Mouse (Mus musculus): ENCODE measurements around the gene Arl8a. TPM values are rescaled to one million over a fixed set of nuclear protein-coding genes. Genes with fewer than 3 reads are reported as not detected.
"Not testable (repeated sequence)": the region's sequence is repeated elsewhere in the genome, so short reads cannot be mapped to it uniquely, and the experiment has no call there.

The Arl8a gene
- polyA plus RNA-seq, 1 experiment from 2014 or later: 60.6 TPM

DNA sequence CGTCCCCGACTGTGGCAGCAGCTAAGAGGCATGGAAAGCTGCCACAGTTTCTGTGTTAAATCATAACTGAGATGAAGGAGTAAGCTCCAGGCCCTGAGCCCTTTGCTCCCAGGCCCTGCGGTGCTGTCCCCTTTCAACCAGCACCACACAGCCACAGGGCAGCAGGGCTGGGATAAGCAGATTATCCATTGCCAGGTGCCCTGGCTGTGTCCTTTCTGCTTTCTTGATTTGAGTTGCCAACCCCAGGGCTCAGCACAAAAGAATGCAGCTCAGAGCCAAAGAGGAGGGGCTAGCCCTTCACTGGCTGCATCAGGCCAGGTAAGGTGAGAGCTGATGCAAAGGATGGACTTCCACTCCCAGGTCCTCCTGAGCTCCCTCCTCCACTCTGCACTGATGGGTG is 31.1 kb downstream of the Arl8a start:
- no peak overlapping the region for H3K9ac ChIP-seq
- H3K4me3 ChIP-seq (replicated peaks): no peak overlapping the region
- no peak overlapping the region for H3K4me2 ChIP-seq (replicated peaks)
- peaks cover 18% of the 10 kb centered on the region for H3K4me1 ChIP-seq (replicated peaks)
- H3K27me3 ChIP-seq (replicated peaks): no peaks in the 10 kb centered on the region
- H3K36me3 ChIP-seq: no peaks in the 10 kb centered on the region
- H3K27ac ChIP-seq: no peak overlapping the region
- ATAC-seq: no peak
- 86% methylated on average over 3 of the region's 3 CpGs for WGBS
- H3K9me3 ChIP-seq: no peaks in the 10 kb centered on the region

DNA sequence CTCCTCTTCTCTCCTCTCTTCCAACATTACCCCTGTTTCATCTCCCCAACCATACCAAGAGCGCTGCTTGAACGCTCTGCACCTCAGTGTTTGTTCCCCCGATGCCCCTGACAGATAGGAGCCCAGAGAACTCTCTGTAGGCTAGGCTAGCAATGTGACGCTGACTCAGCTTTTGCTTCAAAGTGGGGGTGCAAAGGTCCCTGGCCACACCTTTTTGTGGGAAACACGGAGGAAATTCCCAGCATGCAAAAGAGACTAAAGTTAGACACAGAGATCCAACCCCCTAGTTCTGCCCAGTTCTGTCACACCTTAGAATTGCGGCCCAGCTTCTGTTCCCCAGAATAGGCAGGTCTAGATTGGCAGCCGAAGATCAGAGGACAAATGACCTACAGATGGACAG is 32.2 kb downstream of the Arl8a start:
- H3K27ac ChIP-seq: peak overlapping the region; percentile 80

DNA sequence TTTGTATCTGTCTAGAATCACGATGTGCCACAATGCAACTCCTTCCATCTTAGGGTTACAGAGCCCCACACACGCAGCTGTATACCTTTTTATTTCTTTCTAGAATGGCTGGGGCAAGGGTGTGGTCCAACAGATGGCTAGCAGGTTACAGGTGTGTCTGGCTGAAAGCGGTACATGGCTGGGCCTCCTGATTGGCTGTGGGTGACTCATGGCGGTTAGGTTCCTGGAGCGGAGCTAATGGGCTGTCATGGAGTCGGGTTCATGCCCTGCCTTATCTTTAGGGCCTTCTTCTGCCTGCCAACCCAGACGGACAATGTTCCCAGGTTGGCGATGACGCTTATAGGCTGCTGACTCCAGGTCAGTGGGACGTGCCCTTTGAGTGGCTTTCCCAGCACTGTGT is 34.2 kb downstream of the Arl8a start:
- Histone ChIP-seq H3K4me1 (replicated peaks) (peaks cover 24% of the 10 kb centered on the region), H3K9ac (no peak overlapping the region), H3K27me3 (replicated peaks) (no peaks in the 10 kb centered on the region), H3K4me2 (replicated peaks) (no peak overlapping the region), H3K36me3 (no peaks in the 10 kb centered on the region), H3K27ac (peak overlapping the region; percentile 74), H3K9me3 (no peaks in the 10 kb centered on the region), H3K4me3 (replicated peaks) (no peak overlapping the region)
- ATAC-seq: peak; percentile 85
- WGBS: 53% methylated on average over 10 of the region's 10 CpGs

More for the DNA sequence above, 32.2 kb downstream of the Arl8a start:
- H3K9ac ChIP-seq: no peak overlapping the region
- H3K4me3 ChIP-seq (replicated peaks): no peak overlapping the region
- no peak overlapping the region for H3K4me2 ChIP-seq (replicated peaks)
- 70% methylated on average over 7 of the region's 7 CpGs for WGBS
- H3K27me3 ChIP-seq (replicated peaks): no peaks in the 10 kb centered on the region
- no peaks in the 10 kb centered on the region for H3K36me3 ChIP-seq
- no peaks in the 10 kb centered on the region for H3K9me3 ChIP-seq
- peak; percentile 36 for ATAC-seq
- peaks cover 24% of the 10 kb centered on the region for H3K4me1 ChIP-seq (replicated peaks)

DNA sequence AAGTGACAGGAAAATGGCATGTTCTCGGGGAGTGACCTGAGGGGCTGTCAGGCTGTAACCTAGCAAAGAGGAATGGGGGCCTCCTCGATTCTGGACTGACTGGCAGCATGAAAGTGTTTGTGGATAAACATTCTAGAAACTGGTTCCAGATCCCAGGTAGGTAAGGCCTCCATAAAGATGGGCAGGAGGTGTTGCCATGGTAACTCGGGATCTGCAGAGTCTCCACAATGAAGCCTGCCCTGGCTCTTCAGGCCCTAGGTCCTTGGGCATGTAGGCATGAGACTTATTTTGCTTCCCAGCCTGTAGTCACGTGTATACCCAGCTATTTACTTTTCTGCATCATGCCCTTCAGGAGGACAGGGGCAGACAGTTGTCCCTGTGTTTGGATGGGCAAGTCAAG is 34.7 kb downstream of the Arl8a start:
- no peak for ATAC-seq
- no peaks in the 10 kb centered on the region for H3K9me3 ChIP-seq
- H3K27ac ChIP-seq: peak overlapping the region; percentile 74; the same call in 1 of the 2 replicates
- H3K4me2 ChIP-seq (replicated peaks): no peak overlapping the region
- H3K4me1 ChIP-seq (replicated peaks): peaks cover 24% of the 10 kb centered on the region
- H3K4me3 ChIP-seq (replicated peaks): no peak overlapping the region
- WGBS: 49% methylated on average over 4 of the region's 4 CpGs
- no peak overlapping the region for H3K9ac ChIP-seq
- H3K36me3 ChIP-seq: no peaks in the 10 kb centered on the region
- H3K27me3 ChIP-seq (replicated peaks): no peaks in the 10 kb centered on the region

DNA sequence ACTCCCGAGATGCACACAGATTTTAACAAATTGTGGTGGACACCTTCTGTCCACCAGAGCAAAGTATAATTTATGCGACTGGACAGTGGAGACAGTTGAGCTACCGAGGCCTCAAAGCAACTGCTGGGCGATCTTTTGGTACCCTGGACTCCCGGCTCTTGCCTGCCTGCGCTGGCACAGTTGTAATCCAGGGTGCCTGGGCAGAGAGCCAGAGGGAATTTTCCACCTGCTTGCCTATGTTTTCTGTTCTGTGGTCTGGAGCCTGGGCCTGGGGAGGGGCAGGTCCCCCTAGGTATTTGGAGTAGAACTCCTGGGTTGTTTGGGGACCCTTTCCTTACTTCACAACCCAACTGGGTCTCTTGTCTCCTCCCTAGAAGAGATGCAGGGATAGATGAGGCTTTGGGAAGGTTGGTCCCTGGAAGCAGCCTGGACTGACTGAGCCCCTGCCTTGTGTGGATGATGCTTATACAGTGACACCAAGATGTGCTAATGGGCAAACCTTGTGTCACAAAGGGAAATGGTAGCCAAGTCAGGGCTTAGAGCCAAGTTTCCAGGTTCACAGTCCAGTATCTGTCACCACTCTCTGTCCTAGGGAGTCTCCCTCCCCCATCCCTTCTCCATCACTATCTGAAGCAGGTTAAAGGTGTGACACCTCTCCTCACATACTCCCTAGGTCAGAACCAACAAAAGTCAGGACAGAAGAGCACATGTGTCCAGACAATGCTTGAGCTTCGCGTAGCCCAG is 35.4 kb downstream of the Arl8a start:
- Histone ChIP-seq H3K9me3 (no peaks in the 10 kb centered on the region), H3K4me2 (replicated peaks) (no peak overlapping the region), H3K9ac (no peak overlapping the region), H3K27me3 (replicated peaks) (0 out of 2 replicates have a peak, but pooled peaks cover 2% of the 10 kb centered on the region), H3K4me1 (replicated peaks) (peaks cover 24% of the 10 kb centered on the region), H3K4me3 (replicated peaks) (no peak overlapping the region), H3K36me3 (no peaks in the 10 kb centered on the region), H3K27ac (peak overlapping the region; percentile 82)
- ATAC-seq: no peak
- 81% methylated on average over 8 of the region's 8 CpGs for WGBS

DNA sequence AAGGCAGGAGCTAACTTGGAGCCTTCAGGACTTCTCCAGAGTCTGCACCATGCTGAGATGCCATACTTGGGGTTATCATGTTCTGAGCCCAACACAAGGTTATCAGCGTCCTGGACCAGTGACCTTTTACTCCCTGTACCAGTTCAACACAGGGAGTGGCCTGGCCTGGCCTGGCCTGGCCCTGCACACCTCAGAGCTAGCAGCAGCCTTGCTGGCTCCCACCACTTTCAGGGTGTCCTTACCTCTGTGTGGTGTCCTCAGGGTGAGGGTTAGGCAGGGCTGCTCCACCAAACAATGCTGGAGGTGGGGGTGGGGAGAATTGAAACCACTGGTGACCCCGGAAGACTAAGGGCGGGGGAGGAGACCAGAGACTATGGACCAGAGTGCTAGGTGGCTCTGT is 36.4 kb downstream of the Arl8a start:
- Histone ChIP-seq H3K9ac (no peak overlapping the region), H3K4me3 (replicated peaks) (no peak overlapping the region), H3K9me3 (no peaks in the 10 kb centered on the region), H3K4me2 (replicated peaks) (peak overlapping the region; percentile 39), H3K4me1 (replicated peaks) (peaks cover 24% of the 10 kb centered on the region), H3K36me3 (no peaks in the 10 kb centered on the region), H3K27ac (peak overlapping the region; percentile 82), H3K27me3 (replicated peaks) (0 out of 2 replicates have a peak, but pooled peaks cover 2% of the 10 kb centered on the region)
- ATAC-seq: peak; percentile 35
- 65% methylated on average over 3 of the region's 3 CpGs for WGBS

DNA sequence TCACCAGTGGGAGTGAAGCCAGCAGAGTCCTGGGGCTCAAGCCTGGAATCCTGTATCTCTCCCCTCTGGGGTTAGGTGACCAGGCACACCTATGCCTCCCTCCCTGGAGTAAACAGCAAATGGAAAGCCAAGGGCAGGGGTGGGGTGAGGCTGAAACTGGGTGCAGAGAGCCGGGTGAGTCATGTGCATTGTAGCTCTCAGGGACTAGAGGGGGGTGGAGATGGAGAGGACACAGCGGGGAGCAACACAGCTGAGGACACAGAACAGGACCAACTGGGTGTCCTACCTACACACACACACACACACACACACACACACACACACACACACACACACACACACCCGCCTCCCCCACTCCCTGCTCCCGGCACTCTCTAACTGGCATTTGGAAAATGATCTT is 36.8 kb downstream of the Arl8a start:
- WGBS: 51% methylated on average over 4 of the region's 4 CpGs
- ATAC-seq: peak; percentile 78

DNA sequence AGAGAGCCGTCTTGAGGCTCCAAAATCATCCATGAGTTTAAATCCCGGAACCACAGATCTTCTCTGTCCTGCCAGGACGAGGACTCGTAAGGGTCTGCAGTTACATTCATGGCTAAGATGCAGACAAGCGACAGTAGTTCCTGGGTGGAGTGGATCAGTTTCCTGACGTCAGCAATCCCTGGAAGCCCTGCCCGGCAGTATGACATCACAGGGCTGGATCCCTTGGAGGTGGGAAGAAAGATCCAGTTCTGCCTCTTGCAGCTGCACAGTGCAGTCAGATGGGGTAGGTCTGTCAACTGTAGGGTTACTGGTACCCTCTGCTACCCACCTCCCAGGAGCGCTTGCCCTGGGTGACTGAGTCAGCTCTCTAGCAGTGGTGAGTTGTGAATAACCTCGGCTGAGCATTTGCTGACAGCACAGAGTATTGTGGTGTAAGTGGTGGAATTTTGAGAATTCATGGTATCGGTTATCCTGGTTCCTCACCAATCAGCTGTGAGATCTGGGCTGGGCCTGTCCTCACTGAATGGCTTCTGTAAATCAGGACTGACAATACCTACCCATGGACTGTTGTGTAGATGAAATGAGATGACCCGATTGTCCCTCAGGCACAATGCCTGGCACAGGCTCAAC is 37.4 kb downstream of the Arl8a start:
- no peak overlapping the region for H3K4me3 ChIP-seq (replicated peaks)
- H3K9ac ChIP-seq: no peak overlapping the region
- H3K27ac ChIP-seq: peak overlapping the region; percentile 82
- 0 out of 2 replicates have a peak, but pooled peaks have one; percentile 2 for ATAC-seq
- peak overlapping the region; percentile 39; the same call in 1 of the 2 replicates for H3K4me2 ChIP-seq (replicated peaks)
- H3K27me3 ChIP-seq (replicated peaks): 0 out of 2 replicates have a peak, but pooled peaks cover 2% of the 10 kb centered on the region
- no peaks in the 10 kb centered on the region for H3K36me3 ChIP-seq
- WGBS: 59% methylated on average over 11 of the region's 11 CpGs
- H3K9me3 ChIP-seq: no peaks in the 10 kb centered on the region
- peaks cover 24% of the 10 kb centered on the region for H3K4me1 ChIP-seq (replicated peaks)

More for the DNA sequence above, 36.8 kb downstream of the Arl8a start:
- no peaks in the 10 kb centered on the region for H3K36me3 ChIP-seq
- H3K27me3 ChIP-seq (replicated peaks): 0 out of 2 replicates have a peak, but pooled peaks cover 2% of the 10 kb centered on the region
- peak overlapping the region; percentile 39 for H3K4me2 ChIP-seq (replicated peaks)
- no peak overlapping the region for H3K4me3 ChIP-seq (replicated peaks)
- H3K9ac ChIP-seq: no peak overlapping the region
- no peaks in the 10 kb centered on the region for H3K9me3 ChIP-seq
- peaks cover 24% of the 10 kb centered on the region for H3K4me1 ChIP-seq (replicated peaks)
- H3K27ac ChIP-seq: peak overlapping the region; percentile 82

DNA sequence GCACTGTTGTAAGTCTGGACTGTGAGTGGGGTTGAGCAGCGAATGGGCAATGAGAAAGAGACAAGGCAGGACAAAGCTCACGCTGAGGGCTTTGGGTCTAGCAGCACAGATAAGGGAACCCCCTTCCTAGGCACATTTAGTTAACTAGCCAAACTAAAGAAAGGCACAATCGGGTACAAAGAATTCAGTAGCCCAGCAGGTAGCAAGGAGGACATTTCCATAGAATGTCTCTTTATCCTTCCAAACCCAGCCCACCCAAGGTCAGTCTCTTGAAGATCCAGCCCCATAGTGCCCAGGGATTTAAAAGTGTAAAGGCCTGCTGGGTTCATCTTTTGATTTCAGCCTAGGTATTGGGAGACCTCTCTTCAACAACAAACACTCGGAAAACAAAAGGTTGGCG is 39.3 kb downstream of the Arl8a start:
- Histone ChIP-seq H3K36me3 (no peaks in the 10 kb centered on the region), H3K4me1 (replicated peaks) (peaks cover 21% of the 10 kb centered on the region), H3K27me3 (replicated peaks) (0 out of 2 replicates have a peak, but pooled peaks cover 2% of the 10 kb centered on the region), H3K4me2 (replicated peaks) (no peak overlapping the region), H3K9ac (no peak overlapping the region), H3K27ac (no peak overlapping the region), H3K9me3 (no peaks in the 10 kb centered on the region), H3K4me3 (replicated peaks) (no peak overlapping the region)
- WGBS: 49% methylated on average over 5 of the region's 5 CpGs
- ATAC-seq: no peak

DNA sequence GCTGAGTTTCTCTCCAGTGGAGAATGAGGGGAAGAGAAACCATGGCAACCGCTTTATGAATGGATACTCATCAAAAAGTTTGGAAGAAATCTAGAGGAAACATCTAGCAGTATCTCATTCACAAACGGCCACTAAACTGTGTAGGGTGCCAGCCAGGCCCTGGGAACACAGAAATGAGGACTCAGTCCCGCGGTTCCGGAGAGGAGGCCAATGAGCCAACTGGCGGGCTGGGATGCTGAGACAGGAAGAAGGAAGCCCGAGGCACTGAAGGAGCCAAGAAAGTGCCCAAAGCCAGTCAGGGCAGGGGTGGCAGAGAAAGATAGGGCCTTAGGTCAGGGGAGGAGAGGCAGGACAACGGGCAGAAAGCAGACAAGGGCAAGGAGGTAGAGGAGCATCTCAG is 39.8 kb downstream of the Arl8a start:
- Histone ChIP-seq H3K27me3 (replicated peaks) (0 out of 2 replicates have a peak, but pooled peaks cover 2% of the 10 kb centered on the region), H3K4me3 (replicated peaks) (no peak overlapping the region), H3K4me2 (replicated peaks) (no peak overlapping the region), H3K36me3 (no peaks in the 10 kb centered on the region), H3K9me3 (no peaks in the 10 kb centered on the region), H3K4me1 (replicated peaks) (peaks cover 17% of the 10 kb centered on the region), H3K9ac (no peak overlapping the region), H3K27ac (no peak overlapping the region)
- WGBS: 52% methylated on average over 8 of the region's 8 CpGs
- ATAC-seq: no peak

DNA sequence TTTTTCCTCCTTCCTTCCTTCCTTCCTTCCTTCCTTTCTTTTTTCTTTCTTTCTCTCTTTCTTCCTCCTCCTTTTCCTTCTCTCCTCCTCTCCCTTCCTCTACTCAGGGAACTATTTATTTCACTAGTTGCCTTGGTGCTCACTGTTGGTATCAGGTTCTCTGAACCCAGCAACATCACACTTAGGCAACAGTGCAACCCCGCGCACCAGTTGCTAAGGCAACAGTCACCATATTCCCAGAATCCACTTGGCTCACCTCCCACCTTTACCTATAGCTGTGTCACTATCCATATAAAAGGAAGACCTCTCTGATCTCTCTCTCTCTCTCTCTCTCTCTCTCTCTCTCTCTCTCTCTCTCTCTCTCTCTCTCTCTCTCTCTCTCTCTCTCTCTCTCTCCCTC is 40.4 kb downstream of the Arl8a start:
- not testable (repeated sequence) for H3K9me3 ChIP-seq; H3K4me2 ChIP-seq (replicated peaks); H3K27ac ChIP-seq; H3K36me3 ChIP-seq; H3K9ac ChIP-seq; ATAC-seq; H3K27me3 ChIP-seq (replicated peaks); H3K4me3 ChIP-seq (replicated peaks)
- peaks cover 12% of the 10 kb centered on the region for H3K4me1 ChIP-seq (replicated peaks)
- 47% methylated on average over 2 of the region's 2 CpGs for WGBS

DNA sequence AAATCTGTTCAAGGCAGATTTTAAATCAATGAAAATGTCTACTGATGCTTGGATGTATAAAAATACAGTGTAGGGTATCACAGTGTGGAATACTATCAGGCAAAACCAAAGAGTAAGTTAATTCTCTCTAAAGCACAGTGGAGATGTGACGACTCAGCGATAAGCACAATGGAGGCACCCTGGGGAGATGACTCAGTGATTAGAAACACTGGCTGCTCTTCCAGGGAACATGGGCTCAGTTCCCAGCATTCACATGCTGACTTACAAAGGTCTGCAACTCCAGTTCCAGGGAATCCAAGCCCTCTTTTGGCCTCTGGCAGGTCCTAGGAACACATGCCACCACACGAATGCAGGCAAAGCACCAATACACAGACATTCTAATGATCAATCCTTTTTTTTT is 41.6 kb downstream of the Arl8a start:
- H3K9me3 ChIP-seq: no peaks in the 10 kb centered on the region
- H3K36me3 ChIP-seq: no peaks in the 10 kb centered on the region
- H3K27me3 ChIP-seq (replicated peaks): 0 out of 2 replicates have a peak, but pooled peaks cover 2% of the 10 kb centered on the region
- ATAC-seq: no peak
- H3K9ac ChIP-seq: no peak overlapping the region
- 50% methylated on average over 3 of the region's 3 CpGs for WGBS
- H3K4me2 ChIP-seq (replicated peaks): no peak overlapping the region
- H3K27ac ChIP-seq: no peak overlapping the region
- H3K4me3 ChIP-seq (replicated peaks): no peak overlapping the region
- H3K4me1 ChIP-seq (replicated peaks): peaks cover 2% of the 10 kb centered on the region

Data from intestine, embryonic 15.5 days (tissue).